11 mouse cellular contexts compared by ENCODE assay signal in genomic region chr4:82664436-82664835, GRCm38 (mm10). TPM values are rescaled to one million over a fixed set of nuclear protein-coding genes. Genes with fewer than 3 reads are reported as not detected.
"Had no signal": no experiment of that assay in that cellular context is flagged by ENCODE, and none has a peak within 500 bp of the region (broad histone marks: within the 10 kb centered on the region; RNA-seq: fewer than 3 reads in every experiment).

No protein-coding gene starts in this region.

- H3K27ac ChIP-seq: intestine, embryonic 15.5 days; kidney, embryonic 15.5 days; limb, embryonic 13.5 days; liver, embryonic 14.5 days had no signal

- H3K4me3 ChIP-seq: intestine, embryonic 15.5 days; kidney, embryonic 15.5 days; limb, embryonic 13.5 days; neural tube, embryonic 13.5 days had no signal

- H3K4me1 ChIP-seq: intestine, embryonic 15.5 days had no signal

- H3K36me3 ChIP-seq: intestine, embryonic 15.5 days; kidney, embryonic 15.5 days; limb, embryonic 13.5 days; neural tube, embryonic 13.5 days had no signal

- ATAC-seq: intestine, embryonic 15.5 days had no signal

- H3K27me3 ChIP-seq: intestine, embryonic 15.5 days; kidney, embryonic 15.5 days; limb, embryonic 13.5 days; neural tube, embryonic 13.5 days had no signal

- DNase-seq: kidney, adult 2 months; kidney, postnatal 14 days; lung, adult 18-20 months; right cerebral cortex, postnatal 25 days; thymus, postnatal 36 days had no signal

- H3K4me2 ChIP-seq: intestine, embryonic 15.5 days; kidney, embryonic 15.5 days; limb, embryonic 13.5 days; neural tube, embryonic 13.5 days had no signal

- H3K9ac ChIP-seq: intestine, embryonic 15.5 days; kidney, embryonic 15.5 days; limb, embryonic 13.5 days; liver, embryonic 14.5 days; neural tube, embryonic 13.5 days had no signal

- H3K9me3 ChIP-seq: intestine, embryonic 15.5 days; kidney, embryonic 15.5 days; limb, embryonic 13.5 days; neural tube, embryonic 13.5 days had no signal

RNA-seq across cellular contexts. Expression of gene Nfib, which starts 41.1 kb away (rescaled TPM):
- total RNA-seq: megakaryocyte-erythroid progenitor cell, adult 5-6 weeks had no signal
